Mouse (Mus musculus): ENCODE data around the gene Baiap2l1. TPM values are rescaled to one million over a fixed set of nuclear protein-coding genes. Genes with fewer than 3 reads are reported as not detected.
A peak's percentile ranks its signal among the peaks of the same experiment; 100 is the strongest.

Gene Baiap2l1
- polyA plus RNA-seq, 1 experiment from 2014 or later = 11.1 TPM

GRCm38 (mm10) chr5:144222811-144223502 is 135.0 kb downstream of the Baiap2l1 start:
- no peaks in the 10 kb centered on the region for H3K9me3 ChIP-seq
- H3K36me3 ChIP-seq = no peaks in the 10 kb centered on the region
- peak overlapping the region; percentile 70 for H3K27ac ChIP-seq
- under 1% methylated on average over 25 of the region's 25 CpGs for WGBS
- H3K9ac ChIP-seq = peak overlapping the region; percentile 66
- ATAC-seq (ENCODE audit: borderline replicate concordance, extremely low read depth, low FRiP score, low TSS enrichment) = peak; percentile 58
- H3K27me3 ChIP-seq = no peaks in the 10 kb centered on the region
- peaks cover 24% of the 10 kb centered on the region for H3K4me1 ChIP-seq
- H3K4me2 ChIP-seq = peak overlapping the region; percentile 77
- H3K4me3 ChIP-seq = peak overlapping the region; percentile 67

GRCm38 (mm10) chr5:144221305-144221704 is 136.6 kb downstream of the Baiap2l1 start:
- no peak overlapping the region for H3K27ac ChIP-seq
- 49% methylated on average over 4 of the region's 4 CpGs for WGBS
- ATAC-seq (ENCODE audit: borderline replicate concordance, extremely low read depth, low FRiP score, low TSS enrichment) = no peak
- H3K4me1 ChIP-seq = peaks cover 24% of the 10 kb centered on the region
- no peak overlapping the region; the same call in 1 of the 2 replicates for H3K4me2 ChIP-seq
- H3K27me3 ChIP-seq = no peaks in the 10 kb centered on the region
- H3K9me3 ChIP-seq = no peaks in the 10 kb centered on the region
- no peak overlapping the region for H3K4me3 ChIP-seq
- no peak overlapping the region for H3K9ac ChIP-seq
- no peaks in the 10 kb centered on the region for H3K36me3 ChIP-seq

GRCm38 (mm10) chr5:144219936-144220335 is 138.0 kb downstream of the Baiap2l1 start:
- no peak overlapping the region for H3K4me3 ChIP-seq
- H3K27me3 ChIP-seq = no peaks in the 10 kb centered on the region
- H3K27ac ChIP-seq = no peak overlapping the region
- no peak overlapping the region for H3K4me2 ChIP-seq
- WGBS = 78% methylated on average over 5 of the region's 5 CpGs
- no peaks in the 10 kb centered on the region for H3K9me3 ChIP-seq
- ATAC-seq (ENCODE audit: borderline replicate concordance, extremely low read depth, low FRiP score, low TSS enrichment) = no peak
- H3K9ac ChIP-seq = no peak overlapping the region
- H3K36me3 ChIP-seq = no peaks in the 10 kb centered on the region
- peaks cover 24% of the 10 kb centered on the region for H3K4me1 ChIP-seq

GRCm38 (mm10) chr5:144219306-144219705 is 138.6 kb downstream of the Baiap2l1 start:
- no peaks in the 10 kb centered on the region for H3K9me3 ChIP-seq

GRCm38 (mm10) chr5:144218061-144218460 is 139.9 kb downstream of the Baiap2l1 start:
- H3K36me3 ChIP-seq = peaks cover 6% of the 10 kb centered on the region
- WGBS = 88% methylated on average over 7 of the region's 7 CpGs
- H3K4me2 ChIP-seq = no peak overlapping the region
- H3K4me3 ChIP-seq = no peak overlapping the region
- no peak overlapping the region for H3K27ac ChIP-seq
- no peak overlapping the region for H3K9ac ChIP-seq
- H3K9me3 ChIP-seq = no peaks in the 10 kb centered on the region
- no peak for ATAC-seq (ENCODE audit: borderline replicate concordance, extremely low read depth, low FRiP score, low TSS enrichment)
- peaks cover 16% of the 10 kb centered on the region for H3K4me1 ChIP-seq
- H3K27me3 ChIP-seq = no peaks in the 10 kb centered on the region

More at GRCm38 (mm10) chr5:144219306-144219705, 138.6 kb downstream of the Baiap2l1 start:
- WGBS = 69% methylated on average over 12 of the region's 12 CpGs
- Histone ChIP-seq H3K9ac (no peak overlapping the region), H3K4me2 (no peak overlapping the region), H3K27me3 (no peaks in the 10 kb centered on the region), H3K4me3 (no peak overlapping the region), H3K4me1 (peaks cover 21% of the 10 kb centered on the region), H3K27ac (no peak overlapping the region), H3K36me3 (no peaks in the 10 kb centered on the region)
- no peak for ATAC-seq (ENCODE audit: borderline replicate concordance, extremely low read depth, low FRiP score, low TSS enrichment)

- Histone ChIP-seq H3K36me3 (peaks cover 6% of the 10 kb centered on the region), H3K27me3 (no peaks in the 10 kb centered on the region), H3K4me2 (no peak overlapping the region), H3K27ac (no peak overlapping the region), H3K9me3 (no peaks in the 10 kb centered on the region), H3K9ac (no peak overlapping the region), H3K4me3 (no peak overlapping the region), H3K4me1 (no peaks in the 10 kb centered on the region)
- ATAC-seq (ENCODE audit: borderline replicate concordance, extremely low read depth, low FRiP score, low TSS enrichment) = no peak
- WGBS = 81% methylated on average over 2 of the region's 2 CpGs
Observed at GRCm38 (mm10) chr5:144215992-144216391, 141.9 kb downstream of the Baiap2l1 start.

Other genes starting within 250 kb of the Baiap2l1 start
- gene Bhlha15, start 167.8 kb downstream of the Baiap2l1 start, polyA plus RNA-seq (2015; fragmentation: Nextera tagmentation; extraction: Ambion mirVana) = 0.44 and 0.46 TPM in 2 replicates
- 21.2 and 25.1 TPM in 2 replicates for gene Tecpr1, start 134.5 kb downstream of the Baiap2l1 start, polyA plus RNA-seq (2015; fragmentation: Nextera tagmentation; extraction: Ambion mirVana)
- 123 and 129 TPM in 2 replicates for gene Bri3, start 113.7 kb downstream of the Baiap2l1 start, polyA plus RNA-seq (2015; fragmentation: Nextera tagmentation; extraction: Ambion mirVana)
- gene Nptx2, start 187.8 kb upstream of the Baiap2l1 start, polyA plus RNA-seq (2015; fragmentation: Nextera tagmentation; extraction: Ambion mirVana) = 0.15 and 0.42 TPM in 2 replicates